Mouse (Mus musculus) ES-E14 (cell line): ENCODE results near the gene Gpr182. TPM values are rescaled to one million over a fixed set of nuclear protein-coding genes. Genes with fewer than 3 reads are reported as not detected.

Experiments
- DNase-seq: peaks from one replicate; pipeline ENCODE4 v3.0.0-alpha.2; 2013; ENCODE audit warnings: low read depth, low spot score
- H3K27ac ChIP-seq: 2 replicates; pipeline ENCODE4 v1.5.1; 2012; ENCODE audit warnings: low read depth, mild to moderate bottlenecking, low read length, moderate library complexity, mixed read lengths; ENCODE audit not compliant: poor library complexity, insufficient read depth, severe bottlenecking
- H3K36me3 ChIP-seq: 2 replicates; pipeline ENCODE4 v1.6.1; 2012; ENCODE audit warnings: mild to moderate bottlenecking, low read length, moderate library complexity, mixed read lengths; ENCODE audit not compliant: control insufficient read depth, poor library complexity, insufficient read depth, severe bottlenecking
- H3K4me1 ChIP-seq, 2 experiments: fragments of 150-350 bp in 1 of 2; sonication (generic) in 1 of 2; 2 replicates each; pipeline ENCODE4 v1.6.1; 2012; ENCODE audit warnings: low read length in 2 of 2, mild to moderate bottlenecking in 1 of 2, mixed read lengths in 1 of 2; ENCODE audit not compliant: control insufficient read depth in 2 of 2, insufficient read depth in 2 of 2, poor library complexity in 1 of 2
- H3K4me3 ChIP-seq, 2 experiments: fragments of 150-350 bp in 1 of 2; sonication (generic) in 1 of 2; 2 replicates each; pipeline ENCODE4 v1.5.1; 2012; ENCODE audit warnings: low read length in 2 of 2, low read depth in 1 of 2, mild to moderate bottlenecking in 1 of 2, mixed read lengths in 1 of 2; ENCODE audit not compliant: insufficient read depth in 1 of 2, poor library complexity in 1 of 2, severe bottlenecking in 1 of 2
- H3K9ac ChIP-seq: 2 replicates; pipeline ENCODE4 v1.6.1; 2012; ENCODE audit warnings: low read depth, mild to moderate bottlenecking, low read length, mixed read lengths; ENCODE audit not compliant: poor library complexity, insufficient read depth, severe bottlenecking
- H3K9me3 ChIP-seq: fragments of 150-350 bp; sonication (generic); 2 replicates; pipeline ENCODE4 v1.6.1; 2012; ENCODE audit warnings: low read depth, mild to moderate bottlenecking, low read length; ENCODE audit not compliant: control insufficient read depth, insufficient read depth
- CHD2 ChIP-seq: IDR thresholded peaks from 2 replicates; pipeline ENCODE4 v1.6.1; 2014; ENCODE audit warnings: mild to moderate bottlenecking, low read depth, low read length, inconsistent platforms
- HCFC1 ChIP-seq: IDR thresholded peaks from 2 replicates; pipeline ENCODE4 v1.6.1; 2012; ENCODE audit warnings: low read length, inconsistent platforms, borderline replicate concordance; ENCODE audit not compliant: insufficient read depth
- MAFK ChIP-seq: IDR thresholded peaks from 2 replicates; pipeline ENCODE4 v1.6.1; 2014; ENCODE audit warnings: mild to moderate bottlenecking, low read depth, low read length, inconsistent platforms; ENCODE audit not compliant: insufficient read depth
- ZC3H11A ChIP-seq: IDR thresholded peaks from 2 replicates; pipeline ENCODE4 v1.6.1; 2012; ENCODE audit warnings: low read depth, mild to moderate bottlenecking, inconsistent platforms, low read length, borderline replicate concordance
- ZNF384 ChIP-seq: IDR thresholded peaks from 2 replicates; pipeline ENCODE4 v1.6.1; 2012; ENCODE audit warnings: low read depth, low read length, inconsistent platforms
- in situ Hi-C, 2 experiments: fragments of 600-800 bp; cut with MboI; formaldehyde crosslinking; loops; one replicate each; pipeline ENCODE4 v1.15.1; 2025; ENCODE audit warnings: low sequenced_read_pairs in 2 of 2, inconsistent platforms in 1 of 2; ENCODE audit not compliant: unreplicated experiment in 2 of 2
- total RNA-seq: library from RNA; depleted of rRNA; stranded (reverse); fragments of 300-350 nt; gene quantifications from 2 replicates; pipeline ENCODE4 v1.2.3, GENCODE M21; 2012

The Gpr182 gene
- total RNA-seq, 1 experiment = 0.49 TPM

DNA sequence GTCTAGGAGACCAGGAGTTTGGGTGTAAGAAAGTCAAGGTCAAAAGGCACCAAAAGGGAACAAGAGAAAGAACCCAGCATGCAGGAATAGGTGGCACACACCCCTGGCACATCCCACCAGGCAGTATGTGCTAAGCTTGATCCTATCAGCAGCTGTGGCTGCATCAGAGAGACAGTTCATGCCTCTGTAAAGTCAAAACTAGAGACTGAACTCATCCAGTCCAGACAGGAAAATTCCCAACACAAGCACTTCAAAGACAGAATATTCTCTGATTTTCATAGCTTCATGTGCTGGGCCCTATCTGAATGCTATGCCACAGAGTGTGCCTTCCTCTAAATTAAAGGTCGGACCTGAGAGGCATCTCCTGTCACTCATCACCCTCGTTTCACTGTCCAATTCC, 14.0 kb downstream of the Gpr182 start:
- no peak overlapping the region for H3K9ac ChIP-seq
- in situ Hi-C loops = no loop called here
- no peak overlapping the region for H3K4me3 ChIP-seq
- no peaks in the 10 kb centered on the region for H3K9me3 ChIP-seq
- TF ChIP-seq ZC3H11A (no peak), MAFK (no peak)
- peaks cover 9% of the 10 kb centered on the region for H3K36me3 ChIP-seq
- DNase-seq = no peak
- H3K4me1 ChIP-seq = peaks cover 2 to 13% of the 10 kb centered on the region in 2 experiments; a peak in 2 of 4 replicates
- no peak overlapping the region for H3K27ac ChIP-seq

GRCm38 (mm10) chr10:127736916-127737315, 14.6 kb downstream of the Gpr182 start:
- Histone ChIP-seq H3K4me3 (no peak overlapping the region), H3K27ac (no peak overlapping the region), H3K36me3 (peaks cover 2% of the 10 kb centered on the region), H3K4me1 (peaks cover 2 to 13% of the 10 kb centered on the region in 2 experiments; a peak in 2 of 4 replicates), H3K9ac (no peak overlapping the region), H3K9me3 (no peaks in the 10 kb centered on the region)
- TF ChIP-seq HCFC1 = no peak
- in situ Hi-C loops = no loop called here
- no peak for DNase-seq

GRCm38 (mm10) chr10:127736266-127736665, 15.3 kb downstream of the Gpr182 start:
- no peaks in the 10 kb centered on the region for H3K9me3 ChIP-seq
- H3K27ac ChIP-seq = no peak overlapping the region
- H3K36me3 ChIP-seq = no peaks in the 10 kb centered on the region; the same call in 1 of the 2 replicates
- TF ChIP-seq ZC3H11A = no peak
- no peak for TF ChIP-seq HCFC1
- TF ChIP-seq ZNF384 = no peak
- TF ChIP-seq MAFK = no peak
- TF ChIP-seq CHD2 = no peak
- no peak overlapping the region for H3K9ac ChIP-seq
- no peak overlapping the region for H3K4me3 ChIP-seq
- in situ Hi-C loops = no loop called here
- peaks cover 2 to 11% of the 10 kb centered on the region in 2 experiments; a peak in 2 of 4 replicates for H3K4me1 ChIP-seq
- DNase-seq = no peak

- no peak overlapping the region for H3K27ac ChIP-seq
- in situ Hi-C loops = no loop called here
- no peak for TF ChIP-seq CHD2
- no peak for TF ChIP-seq MAFK
- TF ChIP-seq ZC3H11A = 0 out of 2 replicates have a peak, but pooled peaks have one; percentile 11
- TF ChIP-seq ZNF384 = no peak; the same call in 1 of the 2 replicates
- no peak overlapping the region for H3K9ac ChIP-seq
- DNase-seq = no peak
- H3K4me1 ChIP-seq = peaks cover 5 to 11% of the 10 kb centered on the region in 2 experiments; a peak in 1 of 4 replicates
- no peaks in the 10 kb centered on the region for H3K36me3 ChIP-seq
- no peak overlapping the region for H3K4me3 ChIP-seq
- H3K9me3 ChIP-seq = no peaks in the 10 kb centered on the region
Observed at GRCm38 (mm10) chr10:127734434-127734833, 17.1 kb downstream of the Gpr182 start.

GRCm38 (mm10) chr10:127731397-127731796, 20.1 kb downstream of the Gpr182 start:
- Histone ChIP-seq H3K27ac (no peak overlapping the region), H3K36me3 (no peaks in the 10 kb centered on the region), H3K9ac (no peak overlapping the region), H3K4me1 (peaks cover 7 to 13% of the 10 kb centered on the region in 2 experiments; a peak in 1 of 4 replicates), H3K4me3 (no peak overlapping the region), H3K9me3 (no peaks in the 10 kb centered on the region)
- in situ Hi-C loops = no loop called here
- DNase-seq = no peak
- TF ChIP-seq HCFC1 = no peak
- TF ChIP-seq ZC3H11A = no peak
- no peak for TF ChIP-seq MAFK
- TF ChIP-seq ZNF384 = no peak
- TF ChIP-seq CHD2 = no peak
